Mouse (Mus musculus): Measurements from ENCODE around the gene Cr2. TPM values are rescaled to one million over a fixed set of nuclear protein-coding genes. Genes with fewer than 3 reads are reported as not detected.

The Cr2 gene
- total and polyA plus RNA-seq, 3 experiments, result 0.38 TPM; not detected in 2

- Histone ChIP-seq H3K4me3 (ENCODE audit: low read depth, low read length) (no peak overlapping the region; the same call in 1 of the 2 replicates), H3K4me1 (ENCODE audit: insufficient read depth, low read depth, low read length) (peaks cover 17% of the 10 kb centered on the region), H3K36me3 (replicated peaks) (peaks cover 48% of the 10 kb centered on the region), H3K9me3 (replicated peaks) (no peaks in the 10 kb centered on the region), H3K27me3 (ENCODE audit: insufficient read depth, low read length) (no peaks in the 10 kb centered on the region)
- ATAC-seq (ENCODE audit: extremely low read depth, insufficient number of reproducible peaks, low FRiP score, poor library complexity, severe bottlenecking) (peak; percentile 95), DNase-seq (ENCODE audit: low spot score) (peak; percentile 25)
- no peak for TF ChIP-seq POLR2AphosphoS5 (IDR thresholded peaks at IDR 0.05; ENCODE audit: insufficient replicate concordance, low read depth, low read length)
- peak; percentile 72 for TF ChIP-seq TAL1 (conservative IDR thresholded peaks at IDR 0.05; ENCODE audit: low read depth, low read length)
- TF ChIP-seq CTCF (IDR thresholded peaks at IDR 0.05; ENCODE audit: low read depth, low read length), result no peak
- no peak for TF ChIP-seq GATA2 (IDR thresholded peaks at IDR 0.05; ENCODE audit: borderline replicate concordance, low read depth, low read length)
- TF ChIP-seq GATA1 (IDR thresholded peaks at IDR 0.05; ENCODE audit: borderline replicate concordance, low read length), result no peak
Measured at GRCm38 (mm10) chr1:195100693-195101092, 75.8 kb downstream of the Cr2 start.

GRCm38 (mm10) chr1:195098004-195098403, 78.5 kb downstream of the Cr2 start:
- H3K4me3 ChIP-seq (ENCODE audit: low read depth, low read length), result no peak overlapping the region
- H3K4me1 ChIP-seq (ENCODE audit: insufficient read depth, low read depth, low read length), result peaks cover 21% of the 10 kb centered on the region
- H3K27me3 ChIP-seq (ENCODE audit: insufficient read depth, low read length), result no peaks in the 10 kb centered on the region
- H3K36me3 ChIP-seq (replicated peaks), result peaks cover 29% of the 10 kb centered on the region
- H3K9me3 ChIP-seq (replicated peaks), result no peaks in the 10 kb centered on the region
- no peak for TF ChIP-seq TAL1 (conservative IDR thresholded peaks at IDR 0.05; ENCODE audit: low read depth, low read length)
- no peak for TF ChIP-seq GATA2 (IDR thresholded peaks at IDR 0.05; ENCODE audit: borderline replicate concordance, low read depth, low read length)
- TF ChIP-seq CTCF (IDR thresholded peaks at IDR 0.05; ENCODE audit: low read depth, low read length), result no peak
- no peak for TF ChIP-seq GATA1 (IDR thresholded peaks at IDR 0.05; ENCODE audit: borderline replicate concordance, low read length)
- TF ChIP-seq POLR2AphosphoS5 (IDR thresholded peaks at IDR 0.05; ENCODE audit: insufficient replicate concordance, low read depth, low read length), result no peak
- ATAC-seq (ENCODE audit: extremely low read depth, insufficient number of reproducible peaks, low FRiP score, poor library complexity, severe bottlenecking), result no peak
- no peak for DNase-seq (ENCODE audit: low spot score)

GRCm38 (mm10) chr1:195092220-195092720, 84.2 kb downstream of the Cr2 start, which contains the start of gene Cd46:
Gene Cd46, minus strand, starts transcription at chr1:195092249.
- peak; percentile 95 for ATAC-seq (ENCODE audit: extremely low read depth, insufficient number of reproducible peaks, low FRiP score, poor library complexity, severe bottlenecking)
- peaks cover 23% of the 10 kb centered on the region for H3K4me1 ChIP-seq (ENCODE audit: insufficient read depth, low read depth, low read length)
- H3K36me3 ChIP-seq (replicated peaks), result peaks cover 8% of the 10 kb centered on the region
- no peaks in the 10 kb centered on the region for H3K9me3 ChIP-seq (replicated peaks)
- TF ChIP-seq GATA1 (IDR thresholded peaks at IDR 0.05; ENCODE audit: borderline replicate concordance, low read length) (no peak), CTCF (IDR thresholded peaks at IDR 0.05; ENCODE audit: low read depth, low read length) (no peak), POLR2AphosphoS5 (IDR thresholded peaks at IDR 0.05; ENCODE audit: insufficient replicate concordance, low read depth, low read length) (no peak), TAL1 (conservative IDR thresholded peaks at IDR 0.05; ENCODE audit: low read depth, low read length) (no peak), GATA2 (IDR thresholded peaks at IDR 0.05; ENCODE audit: borderline replicate concordance, low read depth, low read length) (no peak)
- peak within 1 kb of the TSS; percentile 72 for H3K4me3 ChIP-seq (ENCODE audit: low read depth, low read length)
- H3K27me3 ChIP-seq (ENCODE audit: insufficient read depth, low read length), result no peaks in the 10 kb centered on the region
- DNase-seq (ENCODE audit: low spot score), result peak; percentile 81

- H3K4me1 ChIP-seq (ENCODE audit: insufficient read depth, low read depth, low read length), result peaks cover 22% of the 10 kb centered on the region
Measured at GRCm38 (mm10) chr1:195091699-195092219, 84.8 kb downstream of the Cr2 start.

More at GRCm38 (mm10) chr1:195091699-195092219, 84.8 kb downstream of the Cr2 start:
- Histone ChIP-seq H3K27me3 (ENCODE audit: insufficient read depth, low read length) (no peaks in the 10 kb centered on the region), H3K36me3 (replicated peaks) (peaks cover 5% of the 10 kb centered on the region), H3K9me3 (replicated peaks) (no peaks in the 10 kb centered on the region), H3K4me3 (ENCODE audit: low read depth, low read length) (peak overlapping the region; percentile 72)
- peak; percentile 80 for ATAC-seq (ENCODE audit: extremely low read depth, insufficient number of reproducible peaks, low FRiP score, poor library complexity, severe bottlenecking)
- TF ChIP-seq POLR2AphosphoS5 (IDR thresholded peaks at IDR 0.05; ENCODE audit: insufficient replicate concordance, low read depth, low read length), result no peak
- TF ChIP-seq TAL1 (conservative IDR thresholded peaks at IDR 0.05; ENCODE audit: low read depth, low read length), result no peak
- TF ChIP-seq CTCF (IDR thresholded peaks at IDR 0.05; ENCODE audit: low read depth, low read length), result no peak
- peak; percentile 61 for DNase-seq (ENCODE audit: low spot score)

Other genes with a start within 250 kb of the Cr2 start
- gene Cd34, start 237.9 kb downstream of the Cr2 start, total RNA-seq (2014; fragmentation: Nextera tagmentation), result 0.29 and 0.45 TPM in 2 replicates
- gene Cd34, start 237.9 kb downstream of the Cr2 start, total RNA-seq (2017), result 0.70 and 0.93 TPM in 2 replicates
- gene Cd34, start 237.9 kb downstream of the Cr2 start, polyA plus RNA-seq (2012), result 0.29 and 0.34 TPM in 2 replicates
- gene Cd46, start 84.5 kb downstream of the Cr2 start, total RNA-seq (2014; fragmentation: Nextera tagmentation), result 2.8 and 3.7 TPM in 2 replicates
- 0.99 and 1.1 TPM in 2 replicates for gene Cd46, start 84.5 kb downstream of the Cr2 start, total RNA-seq (2017)
- 0.03 TPM in 1 of 2 replicates, not detected in the other for gene Cd46, start 84.5 kb downstream of the Cr2 start, polyA plus RNA-seq (2012)
- 34.9 and 55.5 TPM in 2 replicates for gene Cr1l, start 45.1 kb downstream of the Cr2 start, total RNA-seq (2014; fragmentation: Nextera tagmentation)
- gene Cr1l, start 45.1 kb downstream of the Cr2 start, total RNA-seq (2017), result 99.1 and 101 TPM in 2 replicates
- 3.2 and 3.5 TPM in 2 replicates for gene Cr1l, start 45.1 kb downstream of the Cr2 start, polyA plus RNA-seq (2012)

All from G1E (cell line).